Mouse (Mus musculus): Measurements from ENCODE around the gene Alg9. TPM values are rescaled to one million over a fixed set of nuclear protein-coding genes. Genes with fewer than 3 reads are reported as not detected.

Gene Alg9
- polyA plus RNA-seq, 1 experiment from 2014 or later = 33.4 TPM

DNA sequence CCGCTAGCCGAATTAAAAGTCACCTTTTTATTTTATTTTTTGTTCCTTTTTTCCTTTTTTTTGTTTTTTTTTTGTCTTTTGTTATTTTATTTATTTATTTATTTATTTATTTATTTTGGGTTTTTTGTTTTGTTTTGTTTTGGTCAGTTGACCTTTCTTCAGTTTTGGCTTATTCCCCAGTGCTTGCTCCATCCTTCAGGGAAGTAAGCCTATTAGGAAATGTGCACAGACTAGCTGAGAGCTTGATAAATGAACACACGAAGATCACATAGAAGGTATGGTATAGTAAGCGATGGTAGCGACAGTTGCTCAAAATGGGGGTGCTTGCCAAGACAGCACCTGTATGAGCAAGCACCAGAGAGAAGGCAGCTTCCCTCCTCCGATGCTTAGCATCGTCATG, 22.8 kb downstream of the Alg9 start:
- Histone ChIP-seq H3K9me3 (ENCODE audit: control insufficient read depth, low read length) (no peaks in the 10 kb centered on the region), H3K9ac (ENCODE audit: low read length) (no peak overlapping the region), H3K36me3 (ENCODE audit: control insufficient read depth, insufficient read depth, low read length) (no peaks in the 10 kb centered on the region; the same call in 1 of the 2 replicates), H3K4me1 (replicated peaks; ENCODE audit: control insufficient read depth, insufficient read depth, low read length) (no peaks in the 10 kb centered on the region), H3K4me2 (ENCODE audit: low read depth, low read length, severe bottlenecking) (no peak overlapping the region), H3K4me3 (ENCODE audit: low read depth, low read length) (no peak overlapping the region), H3K27me3 (ENCODE audit: control insufficient read depth, insufficient read depth, low read length) (no peaks in the 10 kb centered on the region), H3K27ac (ENCODE audit: low read depth, low read length) (no peak overlapping the region)
- ATAC-seq (replicated peaks; ENCODE audit: low FRiP score) (no peak), DNase-seq (ENCODE audit: low spot score) (no peak)
- WGBS = 92% methylated on average over 7 of the region's 7 CpGs

DNA sequence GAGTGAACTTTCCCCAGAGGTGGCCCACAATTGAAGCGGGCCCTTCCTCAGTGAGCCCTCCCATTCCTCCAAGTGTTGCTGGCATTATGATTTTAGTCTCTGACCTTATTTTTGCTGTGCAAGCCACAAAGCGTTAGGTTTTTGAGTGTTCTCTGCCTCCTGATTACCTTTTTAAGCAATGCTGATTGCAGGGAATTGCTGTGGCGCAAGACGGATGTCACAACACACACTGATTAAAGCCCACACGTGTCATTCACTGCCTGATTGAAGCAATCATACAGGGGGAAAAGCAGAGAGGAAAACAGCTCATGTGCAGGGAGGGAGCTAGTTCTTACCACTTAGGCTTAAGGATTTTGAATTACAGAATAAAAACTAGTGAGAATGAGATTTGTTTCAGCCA, 23.5 kb downstream of the Alg9 start:
- Histone ChIP-seq H3K27ac (ENCODE audit: low read depth, low read length) (no peak overlapping the region), H3K9me3 (ENCODE audit: control insufficient read depth, low read length) (no peaks in the 10 kb centered on the region), H3K27me3 (ENCODE audit: control insufficient read depth, insufficient read depth, low read length) (no peaks in the 10 kb centered on the region), H3K36me3 (ENCODE audit: control insufficient read depth, insufficient read depth, low read length) (no peaks in the 10 kb centered on the region; the same call in 1 of the 2 replicates), H3K4me1 (replicated peaks; ENCODE audit: control insufficient read depth, insufficient read depth, low read length) (no peaks in the 10 kb centered on the region), H3K9ac (ENCODE audit: low read length) (no peak overlapping the region), H3K4me2 (ENCODE audit: low read depth, low read length, severe bottlenecking) (no peak overlapping the region), H3K4me3 (ENCODE audit: low read depth, low read length) (no peak overlapping the region)
- WGBS = 86% methylated on average over 5 of the region's 5 CpGs
- ATAC-seq (replicated peaks; ENCODE audit: low FRiP score) = no peak
- no peak for DNase-seq (ENCODE audit: low spot score)

DNA sequence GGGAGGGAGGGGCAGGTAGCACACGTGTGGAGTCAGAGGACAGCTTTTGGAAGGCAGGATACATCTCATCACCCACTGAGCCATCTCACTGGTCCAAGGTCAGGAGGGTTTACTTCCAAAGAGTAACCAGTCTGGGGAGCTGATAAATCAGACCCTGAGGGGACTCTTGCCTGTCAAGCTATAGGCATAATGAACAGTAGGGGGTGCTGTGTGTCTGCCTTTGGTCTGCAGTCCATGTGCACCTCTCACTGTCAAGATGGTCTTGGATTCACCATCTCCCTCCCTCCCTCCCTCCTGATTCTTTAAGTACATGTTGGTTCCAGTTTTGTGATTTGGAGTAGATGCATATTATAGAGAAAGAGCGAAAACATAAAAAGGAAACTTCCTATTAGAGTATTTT, 26.2 kb downstream of the Alg9 start:
- Histone ChIP-seq H3K4me1 (replicated peaks; ENCODE audit: control insufficient read depth, insufficient read depth, low read length) (no peaks in the 10 kb centered on the region), H3K9ac (ENCODE audit: low read length) (no peak overlapping the region), H3K4me3 (ENCODE audit: low read depth, low read length) (no peak overlapping the region), H3K27ac (ENCODE audit: low read depth, low read length) (no peak overlapping the region), H3K4me2 (ENCODE audit: low read depth, low read length, severe bottlenecking) (no peak overlapping the region), H3K9me3 (ENCODE audit: control insufficient read depth, low read length) (no peaks in the 10 kb centered on the region), H3K36me3 (ENCODE audit: control insufficient read depth, insufficient read depth, low read length) (no peaks in the 10 kb centered on the region; the same call in 1 of the 2 replicates), H3K27me3 (ENCODE audit: control insufficient read depth, insufficient read depth, low read length) (no peaks in the 10 kb centered on the region)
- DNase-seq (ENCODE audit: low spot score) (no peak), ATAC-seq (replicated peaks; ENCODE audit: low FRiP score) (no peak)
- WGBS = 76% methylated on average over 2 of the region's 2 CpGs

DNA sequence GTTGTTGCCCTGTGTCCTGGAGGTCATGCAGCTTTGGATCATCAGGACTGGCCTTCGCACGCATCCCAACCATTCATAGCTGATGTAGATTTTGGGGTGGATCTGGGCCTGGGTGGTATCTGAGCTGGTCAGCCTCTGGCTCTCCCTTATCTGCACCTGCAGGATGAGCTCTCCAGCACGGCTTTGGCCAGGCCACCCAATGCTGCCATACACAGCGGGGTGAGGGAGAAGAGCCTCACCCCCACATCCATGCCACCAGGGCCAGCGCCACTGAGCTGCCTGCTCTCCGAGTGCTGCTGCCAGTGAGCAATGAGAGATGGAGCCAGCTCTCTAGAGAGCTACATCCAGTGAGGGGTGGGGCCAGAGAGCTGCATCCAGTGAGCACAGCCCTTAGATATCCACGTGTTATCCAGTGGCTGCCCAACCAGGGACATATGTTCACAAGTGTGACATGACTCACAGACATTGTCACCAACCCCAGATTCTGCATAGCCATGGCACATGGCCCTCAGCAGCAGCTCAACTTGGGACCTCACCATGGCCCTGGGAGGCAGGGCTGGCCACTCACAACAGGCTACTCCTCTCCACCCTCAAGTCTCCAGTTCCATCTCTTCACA, 28.3 kb downstream of the Alg9 start:
- DNase-seq (ENCODE audit: low spot score) = no peak
- H3K4me3 ChIP-seq (ENCODE audit: low read depth, low read length) = no peak overlapping the region
- no peaks in the 10 kb centered on the region; the same call in 1 of the 2 replicates for H3K36me3 ChIP-seq (ENCODE audit: control insufficient read depth, insufficient read depth, low read length)
- H3K4me2 ChIP-seq (ENCODE audit: low read depth, low read length, severe bottlenecking) = no peak overlapping the region
- H3K4me1 ChIP-seq (replicated peaks; ENCODE audit: control insufficient read depth, insufficient read depth, low read length) = no peaks in the 10 kb centered on the region
- H3K9ac ChIP-seq (ENCODE audit: low read length) = no peak overlapping the region
- H3K27ac ChIP-seq (ENCODE audit: low read depth, low read length) = no peak overlapping the region
- H3K9me3 ChIP-seq (ENCODE audit: control insufficient read depth, low read length) = no peaks in the 10 kb centered on the region
- 88% methylated on average over 7 of the region's 7 CpGs for WGBS
- no peak for ATAC-seq (replicated peaks; ENCODE audit: low FRiP score)
- no peaks in the 10 kb centered on the region for H3K27me3 ChIP-seq (ENCODE audit: control insufficient read depth, insufficient read depth, low read length)

DNA sequence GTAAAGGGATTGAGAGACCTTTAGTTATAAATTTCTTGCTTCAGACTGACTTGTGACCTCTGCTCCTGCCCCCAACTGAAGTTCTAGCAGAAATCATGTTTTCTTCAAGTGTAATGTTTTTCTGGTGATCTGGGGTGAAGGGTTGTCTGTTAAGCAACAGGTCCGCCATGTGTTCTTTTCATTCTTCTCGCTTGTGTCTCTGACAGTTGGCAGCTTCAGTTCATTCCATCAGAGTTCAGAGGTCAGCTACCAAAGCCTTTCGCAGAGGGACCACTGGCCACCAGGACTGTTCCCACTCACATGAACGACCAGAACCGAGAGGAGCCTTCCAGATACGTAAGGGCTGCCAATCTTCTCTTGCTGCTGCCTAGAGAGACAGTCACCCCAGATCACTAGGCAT, 33.7 kb downstream of the Alg9 start:
- H3K27ac ChIP-seq (ENCODE audit: low read depth, low read length) = no peak overlapping the region
- ATAC-seq (replicated peaks; ENCODE audit: low FRiP score) = no peak

DNA sequence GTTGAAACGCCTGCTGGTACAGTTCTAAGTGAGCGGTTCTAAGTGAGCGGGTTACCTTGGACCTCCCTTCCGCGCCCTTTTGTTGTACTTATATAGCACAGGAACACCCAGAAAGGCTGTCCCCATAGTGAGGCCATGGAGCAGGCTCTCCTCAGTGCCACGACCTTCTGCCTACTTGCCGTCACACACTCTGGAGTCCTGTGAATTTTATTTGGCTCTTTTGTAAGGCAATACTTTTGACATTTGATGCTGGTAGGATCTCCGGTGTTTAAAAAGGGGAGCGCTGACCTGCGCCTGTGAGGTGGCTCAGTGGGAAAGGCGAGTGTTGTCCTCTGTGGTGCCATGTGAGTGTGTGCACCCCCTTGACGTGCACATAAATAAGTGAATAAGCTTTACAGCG, 34.3 kb downstream of the Alg9 start:
- DNase-seq (ENCODE audit: low spot score) (no peak), ATAC-seq (replicated peaks; ENCODE audit: low FRiP score) (no peak)
- Histone ChIP-seq H3K27me3 (ENCODE audit: control insufficient read depth, insufficient read depth, low read length) (no peaks in the 10 kb centered on the region), H3K9me3 (ENCODE audit: control insufficient read depth, low read length) (no peaks in the 10 kb centered on the region), H3K4me2 (ENCODE audit: low read depth, low read length, severe bottlenecking) (no peak overlapping the region), H3K4me3 (ENCODE audit: low read depth, low read length) (no peak overlapping the region), H3K9ac (ENCODE audit: low read length) (no peak overlapping the region), H3K27ac (ENCODE audit: low read depth, low read length) (no peak overlapping the region), H3K36me3 (ENCODE audit: control insufficient read depth, insufficient read depth, low read length) (no peaks in the 10 kb centered on the region; the same call in 1 of the 2 replicates), H3K4me1 (replicated peaks; ENCODE audit: control insufficient read depth, insufficient read depth, low read length) (no peaks in the 10 kb centered on the region)
- WGBS = 94% methylated on average over 13 of the region's 13 CpGs

More for the DNA sequence above, 33.7 kb downstream of the Alg9 start:
- no peak overlapping the region for H3K4me2 ChIP-seq (ENCODE audit: low read depth, low read length, severe bottlenecking)
- H3K4me1 ChIP-seq (replicated peaks; ENCODE audit: control insufficient read depth, insufficient read depth, low read length) = no peaks in the 10 kb centered on the region
- H3K9me3 ChIP-seq (ENCODE audit: control insufficient read depth, low read length) = no peaks in the 10 kb centered on the region
- H3K4me3 ChIP-seq (ENCODE audit: low read depth, low read length) = no peak overlapping the region
- H3K36me3 ChIP-seq (ENCODE audit: control insufficient read depth, insufficient read depth, low read length) = no peaks in the 10 kb centered on the region; the same call in 1 of the 2 replicates
- no peaks in the 10 kb centered on the region for H3K27me3 ChIP-seq (ENCODE audit: control insufficient read depth, insufficient read depth, low read length)
- no peak for DNase-seq (ENCODE audit: low spot score)
- WGBS = 92% methylated on average over 6 of the region's 6 CpGs
- H3K9ac ChIP-seq (ENCODE audit: low read length) = no peak overlapping the region

DNA sequence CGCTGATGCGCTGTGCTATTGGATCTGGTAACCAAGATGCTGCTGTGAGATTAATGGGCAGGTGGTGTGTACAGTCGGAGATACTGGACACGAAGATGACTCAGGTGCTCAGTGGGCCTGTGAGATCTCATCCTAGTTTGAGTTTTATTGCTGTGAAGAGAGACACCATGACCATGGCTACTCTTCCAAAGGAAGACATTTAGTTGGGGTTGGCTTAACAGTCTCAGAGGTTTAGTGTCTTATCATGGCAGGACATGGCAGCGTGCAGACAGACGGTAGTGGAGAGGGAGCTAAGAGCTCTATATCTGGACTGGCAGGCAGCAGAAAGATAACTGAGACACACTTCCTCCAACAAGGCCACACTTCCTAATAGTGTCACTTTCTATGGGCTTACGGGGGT, 36.4 kb downstream of the Alg9 start:
- Histone ChIP-seq H3K27me3 (ENCODE audit: control insufficient read depth, insufficient read depth, low read length) (no peaks in the 10 kb centered on the region), H3K27ac (ENCODE audit: low read depth, low read length) (no peak overlapping the region), H3K9ac (ENCODE audit: low read length) (no peak overlapping the region), H3K4me2 (ENCODE audit: low read depth, low read length, severe bottlenecking) (no peak overlapping the region), H3K9me3 (ENCODE audit: control insufficient read depth, low read length) (no peaks in the 10 kb centered on the region), H3K4me1 (replicated peaks; ENCODE audit: control insufficient read depth, insufficient read depth, low read length) (no peaks in the 10 kb centered on the region), H3K36me3 (ENCODE audit: control insufficient read depth, insufficient read depth, low read length) (no peaks in the 10 kb centered on the region; the same call in 1 of the 2 replicates), H3K4me3 (ENCODE audit: low read depth, low read length) (no peak overlapping the region)
- WGBS = 94% methylated on average over 7 of the region's 7 CpGs
- ATAC-seq (replicated peaks; ENCODE audit: low FRiP score) (no peak), DNase-seq (ENCODE audit: low spot score) (no peak)

DNA sequence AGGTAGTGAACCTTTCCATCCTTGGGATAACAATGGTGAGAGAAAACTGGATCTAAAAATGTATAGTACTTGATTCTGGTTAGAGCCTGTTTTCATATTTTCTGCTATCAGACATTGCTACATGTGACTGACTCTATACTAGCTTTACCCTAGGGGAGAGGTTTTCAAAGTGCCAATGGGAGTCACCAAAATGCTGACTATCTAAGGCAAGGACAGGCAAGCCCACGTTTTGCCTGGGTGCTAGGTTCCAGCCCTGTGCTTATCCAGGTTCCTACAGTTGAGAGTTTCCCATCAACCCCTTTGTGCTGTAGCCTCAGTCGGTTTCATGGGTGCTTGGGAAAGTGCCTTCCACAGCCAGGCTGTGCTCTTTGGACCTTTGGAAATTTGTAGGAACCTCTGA, 36.9 kb downstream of the Alg9 start:
- Histone ChIP-seq H3K9me3 (ENCODE audit: control insufficient read depth, low read length) (no peaks in the 10 kb centered on the region), H3K4me3 (ENCODE audit: low read depth, low read length) (no peak overlapping the region), H3K9ac (ENCODE audit: low read length) (no peak overlapping the region), H3K4me2 (ENCODE audit: low read depth, low read length, severe bottlenecking) (no peak overlapping the region), H3K4me1 (replicated peaks; ENCODE audit: control insufficient read depth, insufficient read depth, low read length) (no peaks in the 10 kb centered on the region), H3K27me3 (ENCODE audit: control insufficient read depth, insufficient read depth, low read length) (no peaks in the 10 kb centered on the region), H3K27ac (ENCODE audit: low read depth, low read length) (no peak overlapping the region), H3K36me3 (ENCODE audit: control insufficient read depth, insufficient read depth, low read length) (no peaks in the 10 kb centered on the region; the same call in 1 of the 2 replicates)
- ATAC-seq (replicated peaks; ENCODE audit: low FRiP score) (no peak), DNase-seq (ENCODE audit: low spot score) (no peak)
- 87% methylated on average over 2 of the region's 2 CpGs for WGBS

DNA sequence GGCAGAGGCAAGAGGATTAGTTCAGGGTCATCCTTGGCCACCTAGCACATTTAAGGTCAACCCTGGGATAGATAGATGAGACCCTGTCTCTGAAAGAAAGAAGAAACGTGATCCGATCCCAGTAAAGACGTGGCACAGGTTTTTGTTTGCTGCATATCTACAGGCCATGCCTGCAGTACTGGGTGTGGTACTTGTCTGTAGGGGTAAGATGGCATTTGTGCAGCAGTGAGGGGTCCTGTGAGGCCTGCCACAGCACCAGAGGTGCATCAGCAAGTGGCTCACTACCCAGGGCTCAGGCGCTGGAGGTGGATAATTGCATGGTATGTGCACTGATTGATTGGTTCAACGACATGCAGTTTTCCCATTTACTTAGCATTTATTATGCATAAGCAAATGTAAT, 39.0 kb downstream of the Alg9 start:
- H3K9ac ChIP-seq (ENCODE audit: low read length) = no peak overlapping the region
- DNase-seq (ENCODE audit: low spot score) (no peak), ATAC-seq (replicated peaks; ENCODE audit: low FRiP score) (no peak)
- no peak overlapping the region for H3K4me2 ChIP-seq (ENCODE audit: low read depth, low read length, severe bottlenecking)
- no peaks in the 10 kb centered on the region for H3K4me1 ChIP-seq (replicated peaks; ENCODE audit: control insufficient read depth, insufficient read depth, low read length)
- H3K9me3 ChIP-seq (ENCODE audit: control insufficient read depth, low read length) = no peaks in the 10 kb centered on the region
- no peak overlapping the region for H3K4me3 ChIP-seq (ENCODE audit: low read depth, low read length)
- H3K27me3 ChIP-seq (ENCODE audit: control insufficient read depth, insufficient read depth, low read length) = no peaks in the 10 kb centered on the region
- H3K36me3 ChIP-seq (ENCODE audit: control insufficient read depth, insufficient read depth, low read length) = no peaks in the 10 kb centered on the region; the same call in 1 of the 2 replicates
- no peak overlapping the region for H3K27ac ChIP-seq (ENCODE audit: low read depth, low read length)
- WGBS = 93% methylated on average over 5 of the region's 5 CpGs

All from forebrain, embryonic 11.5 days (tissue).